Mouse (Mus musculus) thymus, adult 2 months (tissue): ENCODE measurements around the gene Prdm5. TPM values are rescaled to one million over a fixed set of nuclear protein-coding genes. Genes with fewer than 3 reads are reported as not detected.

ENCODE experiments used
- DNase-seq: peaks from one replicate; pipeline ENCODE4 v3.0.0; 2021
- H3K27ac ChIP-seq: fragments of 200-500 bp; 2 replicates; pipeline ENCODE4 v1.5.1; 2012; ENCODE audit warnings: low read length, control low read depth; ENCODE audit not compliant: control insufficient read depth, insufficient read depth
- H3K27me3 ChIP-seq: fragments of 200-500 bp; 2 replicates; pipeline ENCODE4 v1.6.1; 2012; ENCODE audit warnings: mild to moderate bottlenecking, low read length, moderate library complexity, mixed read lengths; ENCODE audit not compliant: control insufficient read depth, insufficient read depth
- H3K36me3 ChIP-seq: fragments of 200-500 bp; 2 replicates; pipeline ENCODE4 v1.6.1; 2012; ENCODE audit warnings: mild to moderate bottlenecking, low read length, moderate library complexity; ENCODE audit not compliant: control insufficient read depth, insufficient read depth
- H3K4me1 ChIP-seq: fragments of 200-500 bp; replicated peaks from 2 replicates; pipeline ENCODE4 v1.6.1; 2012; ENCODE audit warnings: low read length; ENCODE audit not compliant: control insufficient read depth, insufficient read depth
- H3K4me3 ChIP-seq: fragments of 200-500 bp; 2 replicates; pipeline ENCODE4 v1.5.1; 2012; ENCODE audit warnings: mild to moderate bottlenecking, low read length, control low read depth, moderate library complexity; ENCODE audit not compliant: control insufficient read depth, insufficient read depth
- CTCF ChIP-seq: fragments of 200-500 bp; IDR thresholded peaks from 2 replicates; pipeline ENCODE4 v1.5.1; 2012; ENCODE audit warnings: mild to moderate bottlenecking, control low read depth, low read length, moderate library complexity, borderline replicate concordance; ENCODE audit not compliant: control insufficient read depth, poor library complexity, insufficient read depth; ENCODE audit errors: extremely low read depth
- POLR2A ChIP-seq: fragments of 200-500 bp; IDR thresholded peaks from 2 replicates; pipeline ENCODE4 v1.6.1; 2012; ENCODE audit warnings: mild to moderate bottlenecking, low read length, control low read depth, moderate library complexity; ENCODE audit not compliant: control insufficient read depth, poor library complexity, insufficient read depth; ENCODE audit errors: extremely low read depth
- WGBS: fragments of 180-500 bp; shearing (Covaris S2); methylation state at CpG from one replicate; pipeline ENCODE4 v1.1.7; 2018; 5-methylcytosine and 5-hydroxymethylcytosine counted together
- polyA plus RNA-seq: library from polyadenylated mRNA; depleted of rRNA; stranded (reverse); fragments of >200 nt; gene quantifications from 2 replicates; pipeline ENCODE4 v1.2.3, GENCODE M21; 2012; rRNA removed

Gene Prdm5
- polyA plus RNA-seq, 1 experiment = 0.85 TPM

- 95% methylated on average over 4 of the region's 4 CpGs for WGBS
- TF ChIP-seq CTCF (no peak), POLR2A (no peak)
Observed at GRCm38 (mm10) chr6:65933177-65933576, 154.4 kb downstream of the Prdm5 start.

GRCm38 (mm10) chr6:65935566-65936281 is 156.9 kb downstream of the Prdm5 start:
- H3K4me3 ChIP-seq = no peak overlapping the region
- no peaks in the 10 kb centered on the region for H3K36me3 ChIP-seq
- DNase-seq = no peak
- WGBS = 95% methylated on average over 7 of the region's 7 CpGs
- H3K27ac ChIP-seq = no peak overlapping the region
- TF ChIP-seq POLR2A = no peak
- TF ChIP-seq CTCF = no peak
- H3K27me3 ChIP-seq = no peaks in the 10 kb centered on the region
- no peaks in the 10 kb centered on the region for H3K4me1 ChIP-seq

More at GRCm38 (mm10) chr6:65933177-65933576, 154.4 kb downstream of the Prdm5 start:
- no peaks in the 10 kb centered on the region for H3K27me3 ChIP-seq
- no peak for DNase-seq
- no peaks in the 10 kb centered on the region for H3K36me3 ChIP-seq
- H3K27ac ChIP-seq = no peak overlapping the region
- H3K4me3 ChIP-seq = no peak overlapping the region
- H3K4me1 ChIP-seq = no peaks in the 10 kb centered on the region

- Histone ChIP-seq H3K36me3 (no peaks in the 10 kb centered on the region), H3K27ac (no peak overlapping the region), H3K4me3 (no peak overlapping the region), H3K27me3 (no peaks in the 10 kb centered on the region), H3K4me1 (no peaks in the 10 kb centered on the region)
- TF ChIP-seq CTCF = no peak
- no peak for DNase-seq
- 93% methylated on average over 6 of the region's 6 CpGs for WGBS
Observed at GRCm38 (mm10) chr6:65950492-65950891, 171.7 kb downstream of the Prdm5 start.

- no peak for TF ChIP-seq POLR2A
- no peak for TF ChIP-seq CTCF
- H3K4me3 ChIP-seq = no peak within 1 kb of the TSS
- no peaks in the 10 kb centered on the region for H3K27me3 ChIP-seq
- H3K4me1 ChIP-seq = no peaks in the 10 kb centered on the region
- 98% methylated on average over 10 of the region's 10 CpGs for WGBS
- no peak for DNase-seq
- H3K27ac ChIP-seq = no peak within 1 kb of the TSS
- no peaks in the 10 kb centered on the region for H3K36me3 ChIP-seq
Observed at GRCm38 (mm10) chr6:65952309-65952708, 173.5 kb downstream of the Prdm5 start, which contains the start of gene 4930544G11Rik. Gene 4930544G11Rik, plus strand, starts transcription at chr6:65952609.

- Histone ChIP-seq H3K4me3 (no peak overlapping the region), H3K27me3 (no peaks in the 10 kb centered on the region), H3K36me3 (no peaks in the 10 kb centered on the region), H3K4me1 (no peaks in the 10 kb centered on the region), H3K27ac (no peak overlapping the region)
- no peak for DNase-seq
- TF ChIP-seq CTCF (no peak), POLR2A (no peak)
- WGBS = 87% methylated on average over 6 of the region's 6 CpGs
Observed at GRCm38 (mm10) chr6:65969386-65970111, 190.8 kb downstream of the Prdm5 start.

GRCm38 (mm10) chr6:65970410-65970809 is 191.6 kb downstream of the Prdm5 start:
- Histone ChIP-seq H3K4me1 (no peaks in the 10 kb centered on the region), H3K36me3 (no peaks in the 10 kb centered on the region), H3K27ac (no peak overlapping the region), H3K4me3 (no peak overlapping the region), H3K27me3 (no peaks in the 10 kb centered on the region)
- TF ChIP-seq POLR2A (no peak), CTCF (no peak)
- DNase-seq = peak; percentile 12
- 90% methylated on average over 9 of the region's 9 CpGs for WGBS

Other genes with a start within 250 kb of the Prdm5 start
- gene Ndnf, start 107.4 kb upstream of the Prdm5 start, polyA plus RNA-seq = 0.57 and 0.97 TPM in 2 replicates
- gene 4930544G11Rik, start 173.6 kb downstream of the Prdm5 start, polyA plus RNA-seq = not detected in 2 replicates